Mouse (Mus musculus) frontal cortex, postnatal 25 days (tissue): ENCODE measurements at regions not wholly inside any gene's neighbourhood (a gene's known extent, or its start where the extent isn't known, plus 50 kb on each side); places are given as distances from the start of the nearest gene placed in this dataset.

Experiments
- DNase-seq, 2 experiments: peaks; one replicate each; pipeline ENCODE4 v3.0.0; 2022; ENCODE audit warnings: low spot score in 2 of 2

GRCm38 (mm10) chrX:158544021-158544420 is 500.9 kb upstream of the Cnksr2 start:
- peak in 1 of 2 experiments; percentile 5 for DNase-seq

- DNase-seq = no peak
These were observed 534.8 kb upstream of the Cnksr2 start for GRCm38 (mm10) chrX:158577856-158578255.

- DNase-seq = no peak
These were observed 570.0 kb upstream of the Cnksr2 start for GRCm38 (mm10) chrX:158613136-158613535.

- no peak for DNase-seq
These were observed 570.5 kb upstream of the Cnksr2 start for GRCm38 (mm10) chrX:158613607-158614006.

- no peak for DNase-seq
These were observed 570.9 kb upstream of the Cnksr2 start for GRCm38 (mm10) chrX:158614029-158614428.

GRCm38 (mm10) chrX:158614452-158614851 is 571.4 kb upstream of the Cnksr2 start:
- no peak for DNase-seq

- DNase-seq = no peak
These were observed 572.0 kb upstream of the Cnksr2 start for GRCm38 (mm10) chrX:158615096-158615495.

GRCm38 (mm10) chrX:158627390-158627789 is 582.7 kb upstream of the Rps6ka3 start:
- DNase-seq = no peak

GRCm38 (mm10) chrX:158632406-158632805 is 577.7 kb upstream of the Rps6ka3 start:
- DNase-seq = no peak

- DNase-seq = no peak
These were observed 557.9 kb upstream of the Rps6ka3 start for GRCm38 (mm10) chrX:158652226-158652625.

GRCm38 (mm10) chrX:158656188-158656587 is 553.9 kb upstream of the Rps6ka3 start:
- no peak for DNase-seq

- DNase-seq = no peak
These were observed 515.9 kb upstream of the Rps6ka3 start for GRCm38 (mm10) chrX:158694191-158694590.

GRCm38 (mm10) chrX:158703411-158703810 is 506.7 kb upstream of the Rps6ka3 start:
- DNase-seq = no peak

- DNase-seq = no peak
These were observed 500.3 kb upstream of the Rps6ka3 start for GRCm38 (mm10) chrX:158709811-158710210.

- no peak for DNase-seq
These were observed 465.4 kb upstream of the Rps6ka3 start for GRCm38 (mm10) chrX:158744738-158745137.

GRCm38 (mm10) chrX:158745766-158746541 is 464.2 kb upstream of the Rps6ka3 start:
- no peak for DNase-seq
